Mouse (Mus musculus) NIH3T3 (cell line): ENCODE measurements around the gene Fry.
A peak's percentile ranks its signal among the peaks of the same experiment; 100 is the strongest.

Source experiments
- DNase-seq: peaks from one replicate; pipeline ENCODE4 v3.0.0-alpha.2; 2012; ENCODE audit warnings: low read depth

Gene Fry

DNA sequence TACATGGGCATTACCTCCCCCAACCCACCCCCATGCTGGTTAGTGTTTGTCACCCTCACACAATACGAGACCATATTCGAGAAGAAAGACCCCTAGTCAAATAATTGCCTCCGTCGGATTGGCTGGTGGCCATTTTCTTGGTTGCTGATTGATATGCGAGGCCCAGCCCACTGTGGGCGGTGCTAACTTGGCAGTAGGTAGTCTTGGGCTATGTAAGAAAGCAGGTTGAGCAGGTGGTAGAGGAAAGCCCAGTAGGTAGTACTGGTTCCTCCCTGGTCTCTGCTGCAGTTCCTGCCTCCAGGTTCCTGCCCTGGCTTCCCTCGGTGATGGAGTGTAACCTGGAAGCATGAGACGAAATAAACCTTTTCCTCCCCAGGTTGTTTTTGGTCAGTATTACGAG lies 153.7 kb downstream of the Fry start:
- DNase-seq = no peak

GRCm38 (mm10) chr5:150275314-150275713 lies 156.9 kb downstream of the Fry start:
- no peak for DNase-seq

- no peak for DNase-seq
Observed at GRCm38 (mm10) chr5:150276611-150277010, 158.2 kb downstream of the Fry start.

DNA sequence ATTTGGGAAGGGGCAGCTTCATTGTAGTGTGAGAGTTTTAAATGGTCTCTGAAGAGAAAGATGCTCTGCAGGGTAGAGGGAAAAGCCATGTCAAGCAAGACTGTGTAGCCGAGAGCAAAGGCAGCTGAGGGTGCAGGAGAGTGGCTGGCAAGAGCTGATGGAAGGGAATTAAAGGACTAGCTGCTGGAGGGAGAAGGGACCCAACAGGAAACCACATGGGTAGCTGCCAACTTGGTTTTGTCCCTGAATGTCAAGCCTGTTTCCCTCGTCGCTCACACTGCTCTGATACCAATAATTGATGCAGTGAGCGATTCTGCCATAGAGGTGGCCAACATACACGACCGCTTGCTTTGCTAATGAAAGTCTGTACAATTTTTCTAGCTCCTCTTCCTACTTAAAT lies 160.9 kb downstream of the Fry start:
- no peak for DNase-seq

DNA sequence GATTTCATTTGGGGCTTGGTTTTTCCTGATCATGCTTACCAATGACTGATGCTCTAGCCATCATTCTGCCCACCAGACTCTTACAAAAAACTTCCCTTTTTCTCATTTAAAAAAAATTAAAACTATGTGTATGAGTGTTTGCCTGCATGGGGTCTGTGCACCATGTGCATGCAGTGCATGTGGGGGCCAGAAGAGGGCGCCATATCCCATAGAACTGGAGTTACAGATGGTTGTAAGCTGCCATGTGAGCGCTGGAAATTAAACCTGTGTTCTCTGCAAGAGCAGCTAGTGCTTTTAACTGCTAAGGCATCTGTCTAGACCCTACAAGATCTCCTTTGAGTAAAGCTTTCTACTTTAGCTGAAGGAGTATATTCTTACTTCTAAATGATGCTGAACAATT lies 162.6 kb downstream of the Fry start:
- DNase-seq = no peak

GRCm38 (mm10) chr5:150282091-150282490 lies 163.6 kb downstream of the Fry start:
- DNase-seq = no peak

DNA sequence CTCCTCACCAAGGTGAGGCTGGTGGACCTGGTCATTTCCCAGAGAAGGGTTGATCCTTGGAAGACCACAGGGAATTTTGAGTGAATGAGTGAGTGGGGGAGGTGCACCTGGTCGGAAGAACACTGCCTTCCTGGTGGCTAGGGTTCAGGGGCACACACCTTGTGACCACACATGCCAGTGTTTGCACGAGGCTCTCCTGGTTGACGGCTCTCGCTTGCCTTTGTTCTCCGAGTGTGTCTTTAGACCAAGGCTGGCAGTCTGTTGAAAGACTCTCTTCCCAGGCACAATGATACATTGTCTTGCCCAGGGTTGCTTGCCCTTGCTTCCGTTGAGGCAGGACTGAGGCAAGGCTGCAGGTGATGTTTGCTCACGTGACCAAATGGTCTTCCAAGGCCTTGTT lies 169.5 kb downstream of the Fry start:
- no peak for DNase-seq

- DNase-seq = no peak
Observed at GRCm38 (mm10) chr5:150289611-150290010, 171.2 kb downstream of the Fry start.

- DNase-seq = no peak
Observed at GRCm38 (mm10) chr5:150290494-150291199, 172.2 kb downstream of the Fry start.

DNA sequence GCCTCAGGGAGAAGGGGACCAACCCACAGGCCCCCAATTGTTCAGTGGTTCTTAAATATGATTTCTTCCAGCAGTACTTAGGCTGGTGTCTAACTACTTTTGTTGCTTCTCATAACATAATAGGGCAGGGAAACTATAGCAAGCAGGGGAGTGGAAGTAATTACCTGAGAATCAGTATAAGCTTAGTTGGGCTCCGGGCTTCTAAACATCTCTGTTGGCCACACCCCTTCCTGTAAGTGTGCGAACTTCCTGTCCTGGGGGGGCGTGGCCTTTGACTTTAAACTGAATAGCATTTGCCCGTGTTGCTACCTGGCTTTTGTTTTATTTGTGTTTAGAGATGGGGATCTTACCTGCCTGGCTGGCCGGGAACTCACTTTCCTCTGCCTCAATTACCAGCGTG lies 172.8 kb downstream of the Fry start:
- no peak for DNase-seq

DNA sequence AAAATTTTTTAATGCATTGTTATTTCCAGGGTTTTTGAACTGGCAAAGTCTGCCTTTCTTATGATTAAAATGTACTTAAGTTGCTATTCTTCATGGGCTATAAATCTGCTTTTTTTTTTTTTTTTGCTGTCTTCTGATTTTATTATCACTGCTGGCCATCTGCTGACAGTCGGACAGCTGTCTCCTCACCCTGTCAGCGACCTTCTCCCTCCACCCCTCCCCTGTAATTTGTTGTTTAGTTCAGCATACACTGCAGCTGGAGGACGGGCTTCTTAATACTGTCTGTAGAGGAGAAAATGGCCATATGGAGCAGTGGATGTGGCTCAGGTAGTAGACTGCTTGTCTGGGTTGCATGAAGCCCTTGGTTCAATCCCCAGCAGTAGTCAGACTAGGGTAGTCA lies 173.7 kb downstream of the Fry start:
- no peak for DNase-seq

- no peak for DNase-seq
Observed at GRCm38 (mm10) chr5:150294306-150294705, 175.9 kb downstream of the Fry start.

- DNase-seq = no peak
Observed at GRCm38 (mm10) chr5:150295096-150295495, 176.7 kb downstream of the Fry start.

- no peak for DNase-seq
Observed at GRCm38 (mm10) chr5:150298969-150299368, 180.5 kb downstream of the Fry start.

GRCm38 (mm10) chr5:150302123-150302522 lies 183.7 kb downstream of the Fry start:
- DNase-seq = no peak

DNA sequence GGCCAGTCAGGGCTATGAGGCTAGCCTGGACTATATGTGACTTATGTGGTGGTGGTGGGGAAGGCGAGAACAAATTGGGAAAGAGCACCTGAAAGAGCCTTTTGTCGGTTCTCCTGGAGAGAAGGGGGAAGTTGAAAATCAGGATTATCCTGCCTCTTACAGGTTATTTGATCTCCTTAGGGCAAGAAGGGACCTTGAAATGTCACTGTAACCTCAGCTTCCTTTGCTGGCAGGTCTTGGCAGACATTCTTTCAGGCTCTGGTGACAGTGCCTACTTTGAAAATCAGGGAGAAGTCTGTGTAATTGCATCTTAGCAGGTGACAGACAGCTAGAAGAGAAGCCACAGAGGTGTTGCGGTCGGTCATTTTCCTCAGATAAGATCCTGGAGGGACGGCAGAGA lies 184.6 kb downstream of the Fry start:
- DNase-seq = no peak

DNA sequence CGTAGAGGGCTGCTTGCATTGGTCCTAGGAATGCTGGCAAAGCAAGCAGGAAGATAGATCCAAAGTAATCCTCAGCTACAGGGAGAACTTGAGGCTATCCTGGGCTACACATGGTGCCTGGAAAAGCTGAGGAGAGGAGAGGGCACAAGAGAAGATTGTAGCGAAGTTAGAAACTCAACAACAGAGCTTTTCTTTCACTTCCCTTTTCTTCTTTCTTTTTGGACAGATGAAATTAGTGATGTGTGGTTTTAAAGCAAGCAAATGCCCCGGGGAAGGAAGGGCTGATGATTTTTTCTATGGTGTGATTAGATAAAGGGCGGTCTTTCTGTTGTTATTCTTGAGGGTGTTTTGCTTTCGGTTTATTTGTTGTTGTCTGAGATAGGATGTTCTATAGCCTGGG lies 188.1 kb downstream of the Fry start:
- no peak for DNase-seq

DNA sequence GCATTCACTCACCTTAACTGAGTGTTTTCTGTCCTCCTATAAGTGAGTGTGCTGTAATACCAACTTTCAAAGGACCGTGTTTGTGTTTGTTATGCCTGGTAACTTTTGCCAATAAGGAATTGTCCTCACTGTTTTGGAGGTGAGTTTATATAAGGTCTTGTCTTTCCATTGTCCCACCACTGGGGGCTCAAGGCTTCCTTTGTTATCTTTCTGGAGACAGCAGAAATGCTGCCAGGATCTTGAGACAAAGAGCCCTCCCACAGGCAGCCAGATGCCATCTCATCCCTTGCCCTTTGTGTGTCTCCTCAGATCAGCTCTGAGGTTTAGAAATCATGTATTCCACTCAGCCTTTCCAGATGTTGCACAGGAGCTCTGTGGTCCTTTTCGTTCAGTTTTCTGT lies 194.8 kb downstream of the Fry start:
- DNase-seq = no peak

- no peak for DNase-seq
Observed at GRCm38 (mm10) chr5:150314582-150314981, 196.1 kb downstream of the Fry start.

- no peak for DNase-seq
Observed at GRCm38 (mm10) chr5:150325411-150325810, 207.0 kb downstream of the Fry start.

- no peak for DNase-seq
Observed at GRCm38 (mm10) chr5:150328686-150329085, 210.2 kb downstream of the Fry start.

DNA sequence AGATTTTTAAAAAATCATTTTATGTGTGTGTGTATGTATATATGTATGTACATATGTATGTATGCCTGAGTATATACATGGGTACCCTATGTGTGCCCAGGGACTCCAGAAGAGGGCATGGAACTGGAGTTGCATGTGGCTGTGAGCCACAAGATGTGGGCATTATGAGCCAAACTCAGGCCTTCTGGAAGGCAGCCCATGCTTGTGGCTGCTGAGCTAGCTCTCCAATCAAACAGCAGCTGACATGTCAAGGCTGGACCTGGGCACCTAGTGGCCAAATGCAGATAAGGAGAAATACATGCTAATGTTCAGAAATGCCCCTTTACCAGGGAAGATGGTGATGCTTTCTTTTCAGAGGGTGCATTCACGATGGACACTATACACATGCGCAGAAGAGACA lies 213.4 kb downstream of the Fry start:
- peak; percentile 3 for DNase-seq

DNA sequence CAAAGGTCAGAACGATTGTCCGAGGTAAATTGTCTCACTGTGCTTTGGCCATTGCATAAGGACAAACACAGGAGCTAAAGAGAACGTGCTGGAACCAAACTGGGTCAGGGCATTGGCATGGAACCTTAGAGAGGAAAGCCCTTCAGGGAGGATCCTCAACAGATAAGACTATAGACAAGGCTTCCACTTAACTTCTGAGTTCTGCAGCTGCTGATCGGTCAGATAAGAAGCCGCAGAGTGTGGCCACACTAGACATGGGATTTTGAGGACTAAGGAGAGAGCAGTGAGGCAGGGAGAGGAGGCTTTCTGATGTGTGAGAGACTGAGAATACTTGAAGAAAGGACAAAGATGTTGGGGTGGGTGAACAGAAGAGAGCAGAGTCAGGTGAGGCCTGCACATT lies 214.4 kb downstream of the Fry start:
- no peak for DNase-seq

GRCm38 (mm10) chr5:150333328-150333731 lies 214.9 kb downstream of the Fry start:
- DNase-seq = no peak

GRCm38 (mm10) chr5:150336451-150336850 lies 218.0 kb downstream of the Fry start:
- no peak for DNase-seq
